Mouse (Mus musculus) left cerebral cortex, adult 8-10 months (tissue): ENCODE data around the gene Mob1a. TPM values are rescaled to one million over a fixed set of nuclear protein-coding genes. Genes with fewer than 3 reads are reported as not detected.

ENCODE experiments used
- DNase-seq, 2 experiments: peaks; one replicate each; pipeline ENCODE4 v3.0.0; 2022; ENCODE audit warnings: low spot score in 2 of 2
- total RNA-seq, 4 experiments: library from RNA; stranded (reverse); gene quantifications; 2 replicates each; pipeline ENCODE4 v1.2.4; 2022

Mob1a gene
- 10 to 100 TPM; 16.8 to 22.9 (median 17.5) TPM for total RNA-seq

DNA sequence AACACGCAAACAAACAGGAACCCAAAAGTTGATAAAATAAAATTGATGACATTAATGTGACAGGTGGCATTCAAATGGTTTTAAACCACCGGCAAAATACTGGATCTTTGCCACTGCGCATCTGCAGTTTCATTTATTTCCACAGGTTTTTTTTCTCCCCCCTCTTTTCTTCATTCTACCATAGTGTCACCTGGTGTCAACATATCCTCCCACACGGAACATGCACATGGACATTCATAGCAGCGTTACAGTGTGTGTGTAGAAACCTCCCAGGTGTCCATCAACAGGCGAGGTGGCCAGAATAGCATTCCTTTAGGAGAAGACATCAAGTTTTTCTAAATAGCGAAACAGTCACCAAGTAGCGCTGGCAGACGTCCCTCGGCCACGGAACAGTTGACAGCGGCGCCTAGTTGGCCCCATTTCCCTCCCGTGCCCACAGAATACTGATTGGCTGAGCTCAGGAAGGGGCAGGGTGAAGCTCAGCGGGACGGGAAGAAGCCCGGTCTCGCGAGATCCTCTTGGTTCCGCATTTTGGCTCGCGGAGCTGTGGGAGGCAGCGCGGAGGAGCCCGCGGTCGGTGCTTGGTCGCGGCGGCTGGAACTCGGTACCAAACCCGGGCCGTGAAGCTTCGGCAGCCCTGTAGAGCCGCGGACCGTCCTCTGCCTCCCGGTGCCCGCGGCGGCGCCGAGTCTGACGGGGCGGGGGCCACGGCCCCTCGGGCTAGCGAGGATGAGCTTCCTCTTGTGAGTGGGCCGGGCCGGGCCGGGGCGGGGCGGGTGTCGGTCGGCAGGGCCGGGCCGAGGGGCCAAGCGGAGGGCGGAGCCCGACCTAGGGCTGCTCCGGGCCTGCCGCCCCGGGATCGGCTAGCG is at the start of gene Mob1a, which contains the start of gene Mthfd2:
Gene Mob1a, plus strand, starts transcription at position 492 of the 869 bp plus-strand sequence.
Gene Mthfd2, minus strand, starts transcription at position 384 of the 869 bp plus-strand sequence.
- peak; percentile 86 to 93 for DNase-seq

DNA sequence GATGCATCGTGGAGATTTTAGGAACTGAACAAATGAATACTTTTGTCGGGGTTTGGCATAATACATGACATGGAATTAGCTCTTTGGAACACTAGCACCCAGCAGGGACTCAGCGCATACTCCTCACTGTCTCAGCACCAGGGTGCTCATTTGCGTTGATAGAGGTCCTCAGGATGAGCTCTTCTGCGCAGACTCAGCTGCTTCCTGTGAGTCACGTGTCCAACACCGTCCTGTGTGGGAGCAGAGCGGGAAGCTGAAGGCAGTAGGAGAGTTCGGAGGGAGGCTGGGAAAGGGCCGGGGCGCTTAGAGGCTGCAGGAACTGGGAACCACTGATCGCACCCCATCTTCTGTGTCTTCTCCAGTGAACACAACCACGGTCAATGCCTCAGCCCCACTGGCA is 48.7 kb upstream of the Mob1a start:
- DNase-seq = no peak

DNA sequence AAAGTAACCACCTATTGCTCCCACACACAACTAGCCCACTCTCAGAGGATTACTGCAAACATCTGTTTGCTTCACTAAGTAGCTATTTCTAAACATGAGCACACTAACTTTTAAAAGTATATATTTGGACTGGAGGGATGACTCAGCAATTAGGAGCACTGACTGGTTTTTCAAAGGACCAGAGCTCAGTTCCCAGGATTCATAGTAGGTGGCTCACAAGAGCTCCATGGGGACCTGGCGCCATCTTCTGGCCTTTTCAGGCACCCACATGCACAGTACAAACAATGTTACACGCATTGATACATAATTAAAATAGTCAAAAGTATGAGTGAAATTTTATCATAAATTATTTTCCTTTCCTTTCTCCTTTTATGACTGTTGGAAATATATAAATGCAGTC is 46.9 kb upstream of the Mob1a start:
- no peak for DNase-seq

DNA sequence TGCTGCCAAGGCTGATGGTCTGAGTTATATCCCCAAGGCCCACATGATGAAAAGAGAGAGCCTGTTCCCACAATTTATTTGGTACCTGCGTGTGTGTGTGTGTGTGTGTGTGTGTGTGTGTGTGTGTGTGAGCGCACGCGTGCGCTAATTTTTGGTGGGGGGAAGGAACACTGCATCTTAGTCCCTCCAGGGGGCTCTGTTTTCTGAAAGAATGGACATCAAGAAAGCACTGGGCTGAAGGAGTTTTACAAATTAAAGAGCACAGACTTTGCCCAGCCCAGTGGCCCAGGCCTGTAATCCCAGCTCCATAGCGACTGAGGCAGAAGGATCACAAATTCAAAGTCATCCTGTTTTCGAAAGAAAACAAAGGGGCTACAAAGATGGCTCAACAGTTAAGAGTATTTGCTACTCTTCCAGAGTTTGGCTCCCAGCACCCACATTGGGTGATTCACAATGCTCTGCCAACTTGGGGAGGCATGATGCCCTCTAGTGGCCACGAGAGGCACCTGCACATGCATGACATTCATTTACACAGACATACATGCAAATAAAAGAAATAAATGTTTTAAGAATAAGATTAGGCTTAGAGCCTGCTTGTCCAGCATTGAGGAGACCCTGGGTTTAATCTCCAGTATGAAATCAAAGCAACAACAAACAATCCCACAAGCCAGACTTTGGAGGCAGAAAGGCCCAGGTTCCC is 45.4 kb upstream of the Mob1a start:
- no peak for DNase-seq

DNA sequence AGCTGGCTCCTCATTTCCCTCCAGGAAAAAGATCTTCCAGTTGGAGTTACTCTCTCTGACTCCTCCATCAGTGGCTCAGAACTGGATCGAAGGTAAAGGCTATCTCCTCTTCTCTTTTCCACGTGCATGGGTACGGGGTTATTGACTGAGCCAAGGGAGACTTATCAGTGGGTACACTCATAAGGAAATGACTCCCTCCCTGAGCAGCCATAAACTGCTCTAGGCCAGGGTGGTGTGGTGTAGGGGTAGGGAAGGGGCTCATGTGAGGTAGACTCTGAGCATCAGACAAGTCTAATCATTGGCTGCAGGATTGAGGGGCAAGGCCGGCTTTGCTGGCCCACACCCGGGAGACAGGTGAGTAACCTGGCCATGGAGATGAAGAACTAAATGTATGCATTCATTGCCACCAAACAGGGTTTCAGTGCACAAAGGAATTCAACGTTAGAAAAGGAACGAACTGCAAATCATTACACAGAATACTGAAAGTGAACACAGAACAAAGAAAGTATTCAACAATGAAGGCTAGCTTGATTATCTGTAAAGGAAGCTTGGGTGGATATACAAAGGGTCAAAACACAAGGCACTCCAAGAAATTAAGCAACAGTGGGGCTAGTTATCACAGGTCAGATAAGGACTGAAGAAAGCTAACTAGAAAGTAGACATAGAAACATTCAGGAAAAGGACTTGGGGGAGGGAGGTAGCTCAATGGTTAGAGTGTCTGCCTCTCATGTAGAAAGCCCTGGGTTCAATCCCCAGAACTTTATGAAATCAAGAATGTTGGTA is 25.2 kb upstream of the Mob1a start:
- DNase-seq = no peak

DNA sequence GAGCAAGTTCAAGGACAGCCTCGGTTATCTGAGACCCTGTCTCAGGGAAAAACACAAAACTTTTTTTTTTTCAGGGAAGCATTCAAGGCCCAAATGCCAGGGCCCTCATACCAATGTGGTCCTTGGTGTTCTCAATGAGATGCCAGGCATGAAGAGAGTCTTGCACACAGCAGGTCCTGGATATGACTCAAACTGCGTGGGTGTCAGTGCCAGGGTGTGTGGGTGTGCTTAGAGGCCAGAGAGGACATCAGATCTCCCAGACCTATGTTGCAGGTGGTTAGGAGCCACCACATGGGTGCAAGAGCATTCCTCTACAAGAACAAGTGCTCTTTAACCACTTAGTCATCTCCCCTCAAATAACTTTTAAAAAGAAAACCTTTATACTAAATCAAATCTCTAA is 24.5 kb upstream of the Mob1a start:
- no peak for DNase-seq

DNA sequence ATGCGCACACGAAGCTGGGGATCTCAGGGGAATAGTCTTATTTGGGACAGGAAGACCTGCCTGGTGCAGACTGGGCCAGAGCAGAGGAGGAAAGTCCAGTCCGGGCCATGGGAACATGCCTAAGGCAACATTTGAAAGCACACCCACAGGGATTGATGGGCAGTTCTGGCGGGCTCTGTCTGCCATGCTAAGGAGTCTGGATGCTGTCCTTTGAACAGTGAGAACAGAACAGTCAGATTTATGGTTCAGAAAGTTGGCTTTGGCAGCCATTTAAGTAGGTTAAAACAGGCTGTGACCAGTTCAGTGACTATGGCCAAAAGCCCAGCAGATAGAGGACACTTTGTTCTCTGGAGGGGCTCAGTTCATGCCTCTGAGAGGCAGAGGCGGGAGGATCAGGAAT is 23.6 kb upstream of the Mob1a start:
- DNase-seq = no peak

DNA sequence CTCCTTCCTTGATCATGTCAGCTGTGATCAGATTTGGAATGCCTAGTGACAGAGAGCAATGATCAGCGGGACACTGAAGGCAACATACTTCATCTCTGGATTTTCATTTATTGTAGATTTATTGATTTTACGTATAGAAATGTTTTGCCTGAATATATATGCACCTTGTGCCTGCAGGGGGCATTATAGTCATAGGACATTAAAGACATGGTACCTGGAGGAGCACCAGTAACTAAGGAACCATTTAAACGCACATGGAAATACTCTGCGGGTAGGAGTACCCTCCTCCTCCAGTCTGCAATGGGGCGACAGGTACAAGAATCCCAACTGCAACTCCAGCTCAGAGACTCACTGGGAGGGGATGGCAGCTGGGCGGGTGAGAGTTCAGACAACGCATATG is 16.8 kb upstream of the Mob1a start:
- DNase-seq = no peak

DNA sequence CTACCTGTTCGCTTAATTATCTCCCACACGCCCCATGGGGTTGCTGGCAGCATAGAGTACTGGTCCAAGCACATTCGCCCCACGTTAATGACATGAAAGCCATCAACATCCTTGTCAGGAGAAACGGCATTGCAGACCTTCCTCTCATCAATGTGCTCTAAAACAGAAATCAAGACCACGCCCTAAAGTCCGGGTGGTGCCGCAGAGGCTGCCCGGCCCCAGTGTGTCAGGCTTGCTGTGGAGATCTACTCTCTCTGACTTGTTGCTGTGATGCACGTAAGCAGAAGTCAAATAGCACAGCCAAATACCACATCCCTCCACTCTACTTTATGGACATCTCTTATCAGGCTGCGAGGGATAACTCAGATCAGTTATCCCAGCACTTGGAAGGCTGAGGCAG is 14.6 kb upstream of the Mob1a start:
- DNase-seq = no peak

DNA sequence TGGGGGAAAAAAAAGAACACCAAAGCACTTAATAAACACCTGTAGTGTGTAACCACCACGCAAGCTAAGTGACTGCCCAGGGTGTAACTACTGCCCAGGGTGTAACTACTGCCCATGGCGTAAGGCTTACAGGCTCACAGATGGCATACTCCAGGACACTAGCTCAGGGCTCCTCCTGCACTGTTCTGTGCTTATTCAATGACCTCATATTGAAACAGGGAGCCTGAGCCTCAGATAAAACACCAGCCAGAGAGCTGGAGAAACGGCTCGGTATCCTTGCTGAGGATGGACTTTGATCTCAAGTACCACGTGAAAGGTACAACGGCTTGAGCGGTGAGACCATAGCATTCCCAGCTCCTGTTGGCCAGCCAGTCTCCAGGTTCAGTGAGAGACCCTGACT is 13.8 kb upstream of the Mob1a start:
- no peak for DNase-seq

DNA sequence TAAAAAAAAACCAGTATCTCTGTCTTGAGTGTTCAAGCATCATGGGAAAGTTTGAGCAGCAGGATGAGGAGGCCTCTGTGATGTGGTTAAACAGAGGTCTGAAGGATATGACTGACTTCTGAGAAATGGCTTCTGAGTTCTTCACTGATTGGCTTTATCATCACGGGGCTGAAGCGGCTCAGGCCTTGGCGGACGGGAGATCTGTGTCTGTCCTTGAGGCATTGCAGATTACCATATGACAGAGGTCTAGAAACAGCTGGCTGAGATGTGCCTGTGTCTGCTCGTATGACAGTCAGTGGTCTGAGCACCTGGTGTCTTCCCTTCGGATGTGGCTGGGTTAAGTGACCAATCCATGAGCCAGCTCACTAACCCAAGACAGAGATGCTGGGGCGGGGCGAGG is 13.3 kb upstream of the Mob1a start:
- DNase-seq = no peak

DNA sequence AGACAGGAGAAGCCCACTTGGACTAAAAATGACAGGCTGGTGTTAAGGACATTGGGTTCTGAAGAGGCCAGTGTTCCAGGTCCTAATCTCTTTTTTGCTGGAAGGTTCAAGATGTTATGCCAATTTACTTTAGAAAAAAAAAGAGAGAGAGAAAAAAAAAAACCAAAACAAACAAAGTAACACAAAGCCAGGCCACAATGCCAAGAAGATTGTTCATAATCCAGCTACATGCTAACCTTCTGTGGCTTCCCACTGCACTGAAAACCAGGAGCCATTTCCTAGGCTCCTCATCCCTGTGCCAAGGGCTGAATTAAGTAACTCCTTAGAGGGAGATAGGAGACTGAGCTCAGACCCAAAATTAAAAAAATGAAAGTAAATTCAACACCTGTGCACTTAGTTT is 10.5 kb upstream of the Mob1a start:
- no peak for DNase-seq

DNA sequence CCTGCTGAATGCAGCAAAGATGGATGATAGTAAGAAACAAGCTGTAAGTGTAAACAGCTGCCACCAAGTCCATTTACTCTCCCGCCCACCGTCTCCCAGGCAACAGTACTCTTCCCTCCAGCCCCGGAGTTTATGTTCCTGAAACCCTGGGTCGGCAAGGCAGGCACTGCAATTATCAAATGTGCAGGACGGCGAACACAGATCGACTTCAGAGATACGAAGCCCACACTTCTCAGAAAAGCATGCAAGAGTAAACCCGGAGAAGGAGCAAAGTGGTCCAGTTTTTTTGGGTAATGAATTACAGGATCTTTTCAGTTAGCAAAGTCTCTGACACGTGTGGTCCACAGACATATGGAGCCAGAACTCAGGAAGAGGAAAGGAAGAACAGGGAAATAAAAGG is 9.8 kb upstream of the Mob1a start:
- DNase-seq = no peak

DNA sequence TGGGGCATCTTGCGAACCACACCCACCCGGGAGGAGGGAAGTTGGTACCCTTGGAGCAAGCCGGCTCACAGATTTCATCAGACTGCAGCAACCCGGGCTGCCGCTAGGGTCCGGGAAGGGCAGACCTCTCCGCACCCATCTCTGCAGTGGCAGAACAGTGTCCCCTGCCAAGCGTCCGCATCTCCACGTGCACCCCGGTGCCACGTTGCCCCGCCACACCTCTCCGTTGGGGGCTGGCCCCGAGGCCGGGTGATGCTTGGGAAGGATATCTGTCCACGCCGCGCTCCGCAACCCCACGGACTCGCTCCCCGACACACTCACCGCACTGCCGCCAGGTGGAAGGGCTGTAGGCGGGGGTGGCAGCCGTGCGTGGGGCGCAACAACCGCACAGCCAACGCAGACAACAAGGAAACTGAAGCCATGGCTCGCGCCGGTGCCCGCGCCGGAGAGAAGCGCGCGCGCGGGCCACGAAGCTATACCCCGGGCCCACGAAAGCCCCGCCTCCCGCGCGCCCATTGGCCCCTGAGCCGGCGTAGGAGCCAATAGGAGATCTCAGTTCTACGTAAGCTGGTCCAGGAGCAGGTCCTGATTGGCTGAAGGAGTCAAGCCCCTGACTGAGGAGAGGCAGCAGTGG is 8.6 kb upstream of the Mob1a start:
- DNase-seq = peak; percentile 76 to 92

DNA sequence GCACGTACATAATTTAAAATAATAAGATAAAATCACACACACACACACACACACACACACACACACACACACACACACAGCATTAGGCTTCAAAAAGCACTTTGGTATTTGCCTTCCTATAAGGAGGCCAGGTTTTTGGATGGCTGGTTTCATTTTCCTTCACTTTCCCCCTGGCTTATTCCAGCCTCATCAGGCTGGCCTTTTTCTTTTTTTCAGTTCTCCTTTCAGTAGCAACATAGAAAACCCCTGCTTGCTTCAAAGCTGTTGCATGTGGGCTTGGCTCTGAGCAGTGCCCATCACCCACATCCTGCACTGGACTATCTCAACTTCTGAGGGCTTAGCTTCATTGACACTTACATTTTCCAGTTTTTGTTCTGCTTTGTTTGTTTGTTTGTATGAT is 3.9 kb upstream of the Mob1a start:
- no peak for DNase-seq

DNA sequence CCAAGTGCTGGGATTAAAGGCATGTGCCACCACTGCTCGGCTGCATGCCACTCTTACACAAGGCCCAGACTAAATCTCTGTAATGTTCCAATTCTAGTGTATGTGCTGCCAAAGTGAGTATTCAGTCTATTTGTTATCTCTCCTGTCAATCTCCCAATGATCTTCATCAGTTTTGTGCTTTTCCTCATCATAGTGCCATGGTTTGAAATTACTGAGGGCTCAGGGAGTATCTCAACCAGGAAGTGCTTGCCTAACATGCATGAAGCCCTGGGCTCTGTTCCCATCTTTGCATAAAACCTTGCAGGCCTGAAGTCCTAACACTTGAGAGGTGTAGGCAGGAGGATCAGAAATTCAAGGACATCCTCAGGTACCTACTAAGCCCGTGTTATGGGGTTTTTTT is 3.0 kb upstream of the Mob1a start:
- DNase-seq = no peak

DNA sequence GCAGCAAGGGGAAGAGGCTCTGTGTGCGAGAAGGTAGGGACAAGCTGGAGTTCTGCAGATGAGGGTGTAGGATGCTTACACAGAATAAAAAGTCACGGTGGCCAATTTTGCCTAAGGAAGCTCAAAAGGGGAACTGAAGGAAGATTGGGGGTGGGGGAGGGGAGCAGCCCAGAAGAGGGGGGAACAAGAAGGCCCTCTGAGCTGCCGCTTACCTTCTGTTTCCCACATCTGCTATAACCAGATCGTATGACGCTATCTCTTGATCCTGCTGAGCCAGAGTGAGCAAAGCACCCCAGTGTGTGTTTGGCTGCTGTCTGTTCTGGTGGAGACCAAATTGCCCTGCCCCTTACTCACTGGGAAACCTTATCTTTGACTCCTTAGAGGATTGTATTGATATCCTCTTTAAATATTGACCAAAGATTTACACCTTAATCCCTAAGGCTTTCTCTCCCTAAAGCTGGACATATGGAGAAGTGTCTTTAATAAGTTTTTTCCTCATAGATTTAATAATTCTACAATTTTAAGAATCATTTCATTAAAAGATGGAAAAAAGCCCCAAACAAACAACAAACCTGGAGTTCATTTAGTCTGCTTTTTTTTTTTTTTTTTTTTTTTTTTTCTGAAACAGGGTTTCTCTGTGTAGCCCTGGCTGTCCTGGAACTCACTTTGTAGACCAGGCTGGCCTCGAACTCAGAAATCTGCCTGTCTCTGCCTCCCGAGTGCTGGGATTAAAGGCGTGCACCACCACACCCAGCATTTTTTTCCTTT is 2.0 kb upstream of the Mob1a start:
- no peak for DNase-seq

DNA sequence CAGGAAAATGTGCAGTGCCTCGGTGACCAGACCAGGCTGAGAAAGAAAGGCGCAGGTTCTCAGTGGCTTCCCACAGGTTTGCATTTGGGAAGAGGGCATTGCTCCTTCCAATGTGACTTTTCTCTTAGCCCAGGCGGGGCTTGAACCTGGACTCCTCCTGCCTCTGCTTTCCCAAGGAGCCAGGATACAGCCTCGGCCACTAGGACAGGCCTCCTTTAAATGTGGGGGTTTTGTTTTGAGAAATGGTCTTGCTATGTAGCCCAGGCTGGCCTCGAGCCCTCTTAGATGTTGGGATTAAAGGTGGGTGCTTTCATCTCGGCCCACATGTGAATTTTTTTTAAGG is 549 bp downstream of the Mob1a start:
- no peak for DNase-seq

DNA sequence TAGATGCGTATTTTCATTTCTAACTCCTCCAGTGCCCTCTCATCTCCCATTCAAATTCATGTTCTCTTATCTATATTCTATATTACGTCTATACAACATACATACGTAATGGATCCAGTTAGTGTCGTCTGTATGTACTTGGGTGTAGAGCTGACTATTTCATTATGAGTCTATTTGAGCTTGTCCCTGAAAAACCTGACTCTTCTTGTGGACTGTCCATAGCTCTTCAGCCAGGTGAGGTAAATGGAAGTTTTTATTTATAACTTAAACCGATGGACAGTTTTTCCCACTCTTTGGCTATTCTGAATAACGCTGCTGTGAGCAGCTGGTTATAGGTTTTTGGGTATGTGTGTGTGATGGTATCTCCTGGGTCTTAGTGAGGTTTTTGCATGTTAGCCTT is 945 bp downstream of the Mob1a start:
- no peak for DNase-seq

DNA sequence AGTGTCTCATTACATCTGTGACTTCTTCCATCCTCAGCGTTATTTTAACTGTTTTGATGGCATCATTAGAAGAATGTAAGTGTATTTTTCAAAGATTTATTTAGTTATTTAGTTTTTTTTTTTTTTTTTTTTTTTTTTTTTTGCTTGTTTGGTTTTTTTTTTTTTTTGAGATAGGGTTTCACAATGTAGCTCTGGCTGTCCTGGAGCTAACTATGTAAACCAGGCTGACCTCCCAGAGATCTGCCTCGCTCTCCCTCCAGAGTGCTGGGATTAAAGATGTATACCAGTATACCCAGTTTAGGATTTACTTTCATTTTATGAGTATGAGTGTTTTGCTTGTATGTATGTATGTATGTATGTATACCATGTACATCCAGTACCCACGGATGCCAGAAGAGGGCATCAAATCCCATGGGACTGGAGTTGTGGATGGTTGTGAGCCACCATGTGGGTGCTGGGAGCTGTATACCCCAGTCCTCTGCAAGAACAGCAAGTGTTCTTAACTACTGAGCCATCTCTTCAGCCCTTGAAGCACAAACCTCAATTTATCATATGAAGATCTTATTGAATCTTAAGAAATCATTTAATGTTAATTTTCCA is 1.9 kb downstream of the Mob1a start:
- DNase-seq = no peak

DNA sequence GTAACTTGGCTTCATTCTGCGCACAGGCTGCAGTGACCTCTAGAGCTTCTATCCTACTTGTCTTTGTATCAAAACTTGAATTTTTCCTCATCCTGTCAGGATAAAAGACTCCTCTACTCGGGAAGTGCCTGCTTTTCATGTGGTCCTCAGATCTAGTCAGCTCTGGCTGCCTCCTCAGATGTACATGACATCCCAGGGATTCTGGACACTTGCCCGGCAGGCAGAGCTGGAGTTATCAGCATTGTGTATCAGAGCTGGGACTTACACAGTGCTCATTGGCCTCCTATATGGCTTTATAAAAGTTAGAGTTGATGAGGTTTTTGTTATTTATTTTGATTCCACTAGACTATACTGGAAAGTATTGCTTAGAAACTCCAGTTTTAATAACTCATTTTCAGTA is 15.6 kb downstream of the Mob1a start:
- DNase-seq = no peak
